Mouse (Mus musculus): ENCODE results near the gene Skida1.
A peak's percentile ranks its signal among the peaks of the same experiment; 100 is the strongest.

Gene Skida1

DNA sequence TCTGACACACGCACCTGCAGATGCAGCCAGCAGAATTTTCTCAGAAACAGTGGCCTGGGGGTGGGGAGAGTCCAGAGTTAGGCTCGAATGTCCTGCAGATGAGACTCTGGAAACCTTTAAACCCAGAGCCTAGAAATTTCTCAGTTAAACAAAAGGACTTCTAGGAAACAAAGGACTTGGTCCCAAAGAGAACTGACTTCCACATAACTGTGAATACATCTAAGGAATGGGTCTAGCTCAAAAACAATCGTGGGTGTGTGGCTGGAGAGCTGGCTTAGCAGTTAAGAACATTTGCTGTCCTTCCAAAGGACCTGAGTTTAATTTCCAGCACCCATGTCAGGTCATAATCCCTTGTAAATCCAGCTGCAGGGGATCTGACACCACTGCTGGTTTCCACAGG is 33.3 kb downstream of the Skida1 start:
- DNase-seq (ENCODE audit: low read depth, low spot score): no peak

DNA sequence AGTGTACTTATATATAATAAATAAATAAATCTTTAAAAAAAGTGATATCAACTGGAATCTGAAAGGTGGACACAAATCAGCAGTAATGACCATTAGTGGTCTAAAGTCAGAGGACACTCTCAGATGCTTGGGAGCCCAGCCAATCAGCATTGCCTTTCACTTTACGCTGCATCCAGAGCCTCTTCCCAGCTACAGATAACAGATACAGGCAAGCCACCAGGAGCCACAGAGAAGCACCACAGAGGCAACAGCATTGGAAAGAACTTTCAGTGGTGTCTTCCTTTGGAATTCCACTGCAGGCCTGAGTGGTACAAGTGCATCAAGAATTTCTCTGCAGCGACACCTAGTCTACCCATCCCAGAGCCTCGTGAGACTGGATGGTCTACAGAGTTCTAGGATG is 36.0 kb downstream of the Skida1 start:
- no peak for DNase-seq (ENCODE audit: low read depth, low spot score)

GRCm38 (mm10) chr2:18011226-18011625 is 37.6 kb downstream of the Skida1 start:
- peak; percentile 34 for DNase-seq (ENCODE audit: low read depth, low spot score)

DNA sequence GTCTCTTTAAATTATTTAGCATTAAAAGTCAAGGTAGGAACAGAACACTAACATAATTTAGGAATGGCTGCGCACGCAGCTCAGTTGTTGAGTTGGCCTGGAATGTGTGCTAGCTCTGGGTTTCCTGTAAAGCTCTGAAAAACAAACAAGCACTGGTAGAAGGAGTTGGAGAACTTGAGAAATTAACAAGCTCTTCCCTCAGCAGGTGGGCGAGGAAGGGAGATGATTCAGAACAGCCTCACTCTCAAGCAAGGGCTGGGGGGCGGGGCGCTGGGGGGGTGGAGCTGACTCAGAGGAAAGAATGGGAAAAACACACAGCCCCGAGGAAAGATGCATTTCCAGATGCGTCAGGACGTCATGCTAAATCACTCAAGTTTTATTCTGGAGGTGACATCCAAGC is 43.7 kb downstream of the Skida1 start:
- DNase-seq (ENCODE audit: low read depth, low spot score): no peak

GRCm38 (mm10) chr2:18004286-18004685 is 44.6 kb downstream of the Skida1 start:
- no peak for DNase-seq (ENCODE audit: low read depth, low spot score)

DNA sequence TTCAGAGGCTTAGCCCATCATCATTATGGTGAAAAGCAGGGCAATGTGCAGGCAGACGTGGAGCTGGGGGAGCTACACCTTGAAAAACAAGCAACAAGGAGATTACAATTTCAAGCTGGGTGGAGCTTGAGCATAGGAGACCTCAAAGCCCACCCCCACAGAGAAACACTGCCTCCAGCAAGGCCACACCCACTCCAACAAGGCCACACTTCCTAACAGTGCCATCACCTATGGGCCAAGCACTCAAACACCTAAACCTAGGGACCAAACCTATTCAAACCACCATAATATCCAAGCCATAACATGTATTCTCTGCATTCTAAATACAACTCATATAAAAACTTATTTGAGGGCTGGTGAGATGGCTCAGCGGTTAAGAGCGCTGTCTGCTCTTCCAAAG is 46.5 kb downstream of the Skida1 start:
- DNase-seq (ENCODE audit: low read depth, low spot score): no peak

GRCm38 (mm10) chr2:17996858-17997257 is 52.0 kb downstream of the Skida1 start, which contains the start of gene H2al2a:
Gene H2al2a (minus strand): TSS chr2:17996958.
- DNase-seq (ENCODE audit: low read depth, low spot score): no peak
